In genomic region chr1:165985743-165986360, GRCm38 (mm10) we compare ENCODE assay signal across 14 mouse cellular contexts. TPM values are rescaled to one million over a fixed set of nuclear protein-coding genes. Genes with fewer than 3 reads are reported as not detected.
A peak's percentile ranks its signal among the peaks of the same experiment; 100 is the strongest.
DNase-seq lines count a peak whose midpoint lies in the region; ATAC-seq lines count a peak whose summit lies in the region.
"Had no signal": no experiment of that assay in that cellular context is flagged by ENCODE, and none has a peak within 500 bp of the region (broad histone marks: within the 10 kb centered on the region; RNA-seq: fewer than 3 reads in every experiment).

No protein-coding gene starts in this region.

- ATAC-seq in midbrain, embryonic 11.5 days (ENCODE audit: low FRiP score): no peak
- no peak for ATAC-seq in midbrain, embryonic 13.5 days
- ATAC-seq in activated CD4-positive, CD25-positive, alpha-beta regulatory T cell, adult 4 months: peak; percentile 21
- peak; percentile 83 for ATAC-seq in liver, embryonic 12.5 days
- no peak for ATAC-seq in stomach, embryonic 16.5 days (ENCODE audit: insufficient read depth, low FRiP score)
- no peak for ATAC-seq in granulocyte monocyte progenitor cell, adult 5-6 weeks (replicated peaks; ENCODE audit: poor library complexity, severe bottlenecking)
- ATAC-seq: forebrain, embryonic 13.5 days had no signal

- no peak overlapping the region for H3K9ac ChIP-seq in midbrain, embryonic 11.5 days (ENCODE audit: low read length)
- no peak overlapping the region for H3K9ac ChIP-seq in midbrain, embryonic 13.5 days (replicated peaks)
- H3K9ac ChIP-seq in liver, embryonic 12.5 days: no peak overlapping the region
- H3K9ac ChIP-seq in stomach, embryonic 16.5 days (ENCODE audit: low read length): no peak overlapping the region
- H3K9ac ChIP-seq: embryonic facial prominence, embryonic 15.5 days; forebrain, embryonic 13.5 days had no signal

- DNase-seq in midbrain, embryonic 11.5 days (ENCODE audit: low spot score, missing footprints): peak; percentile 47
- no peak for DNase-seq in frontal cortex, postnatal 14 days (ENCODE audit: low spot score in 2 of 2)
- no peak for DNase-seq in T-cell, adult 2 months (ENCODE audit: low spot score)
- DNase-seq: adrenal gland, postnatal 10 days; cerebellum, postnatal 36 days; heart, postnatal 10 days; kidney, postnatal 25 days had no signal

- no peak overlapping the region for H3K27ac ChIP-seq in midbrain, embryonic 11.5 days (ENCODE audit: low read depth, low read length)
- no peak overlapping the region for H3K27ac ChIP-seq in midbrain, embryonic 13.5 days
- H3K27ac ChIP-seq in liver, embryonic 12.5 days: peak overlapping the region; percentile 67
- peak overlapping the region; percentile 29 for H3K27ac ChIP-seq in stomach, embryonic 16.5 days (ENCODE audit: low read length)
- H3K27ac ChIP-seq: embryonic facial prominence, embryonic 15.5 days; forebrain, embryonic 13.5 days had no signal

- H3K27me3 ChIP-seq in midbrain, embryonic 11.5 days (ENCODE audit: control insufficient read depth, insufficient read depth, low read length): no peaks in the 10 kb centered on the region
- no peaks in the 10 kb centered on the region for H3K27me3 ChIP-seq in midbrain, embryonic 13.5 days
- H3K27me3 ChIP-seq in liver, embryonic 12.5 days (replicated peaks): no peaks in the 10 kb centered on the region
- H3K27me3 ChIP-seq in stomach, embryonic 16.5 days (ENCODE audit: control insufficient read depth, insufficient read depth, low read length): no peaks in the 10 kb centered on the region
- H3K27me3 ChIP-seq: embryonic facial prominence, embryonic 15.5 days; forebrain, embryonic 13.5 days had no signal

- H3K9me3 ChIP-seq in midbrain, embryonic 11.5 days (ENCODE audit: control insufficient read depth, low read length): no peaks in the 10 kb centered on the region
- H3K9me3 ChIP-seq in midbrain, embryonic 13.5 days: no peaks in the 10 kb centered on the region
- H3K9me3 ChIP-seq in liver, embryonic 12.5 days (replicated peaks): no peaks in the 10 kb centered on the region
- H3K9me3 ChIP-seq in stomach, embryonic 16.5 days (replicated peaks; ENCODE audit: control insufficient read depth, low read length): no peaks in the 10 kb centered on the region
- H3K9me3 ChIP-seq: embryonic facial prominence, embryonic 15.5 days; forebrain, embryonic 13.5 days had no signal

- H3K4me1 ChIP-seq in midbrain, embryonic 11.5 days (ENCODE audit: control insufficient read depth, insufficient read depth, low read length): no peaks in the 10 kb centered on the region
- H3K4me1 ChIP-seq in midbrain, embryonic 13.5 days (replicated peaks): 0 out of 2 replicates have a peak, but pooled peaks cover 8% of the 10 kb centered on the region
- peaks cover 57% of the 10 kb centered on the region for H3K4me1 ChIP-seq in liver, embryonic 12.5 days
- peaks cover 4% of the 10 kb centered on the region; the same call in 1 of the 2 replicates for H3K4me1 ChIP-seq in stomach, embryonic 16.5 days (ENCODE audit: control insufficient read depth, insufficient read depth, low read length)
- H3K4me1 ChIP-seq: embryonic facial prominence, embryonic 15.5 days had no signal

- H3K4me2 ChIP-seq in midbrain, embryonic 11.5 days: no peak overlapping the region
- no peak overlapping the region for H3K4me2 ChIP-seq in midbrain, embryonic 13.5 days (replicated peaks)
- peak overlapping the region; percentile 46 for H3K4me2 ChIP-seq in liver, embryonic 12.5 days
- H3K4me2 ChIP-seq in stomach, embryonic 16.5 days (ENCODE audit: low read depth, low read length): no peak overlapping the region
- H3K4me2 ChIP-seq: embryonic facial prominence, embryonic 15.5 days; forebrain, embryonic 13.5 days had no signal

- no peak overlapping the region for H3K4me3 ChIP-seq in midbrain, embryonic 11.5 days (ENCODE audit: low read depth, low read length)
- H3K4me3 ChIP-seq in midbrain, embryonic 13.5 days (replicated peaks): no peak overlapping the region
- no peak overlapping the region for H3K4me3 ChIP-seq in liver, embryonic 12.5 days
- H3K4me3 ChIP-seq in stomach, embryonic 16.5 days (replicated peaks; ENCODE audit: low read length): no peak overlapping the region
- H3K4me3 ChIP-seq: embryonic facial prominence, embryonic 15.5 days; forebrain, embryonic 13.5 days had no signal

- H3K36me3 ChIP-seq in midbrain, embryonic 11.5 days (ENCODE audit: control insufficient read depth, insufficient read depth, low read length): no peaks in the 10 kb centered on the region
- H3K36me3 ChIP-seq in midbrain, embryonic 13.5 days: no peaks in the 10 kb centered on the region
- H3K36me3 ChIP-seq in liver, embryonic 12.5 days: 0 out of 2 replicates have a peak, but pooled peaks cover 2% of the 10 kb centered on the region
- H3K36me3 ChIP-seq in stomach, embryonic 16.5 days (ENCODE audit: control insufficient read depth, insufficient read depth, low read length): no peaks in the 10 kb centered on the region
- H3K36me3 ChIP-seq: embryonic facial prominence, embryonic 15.5 days had no signal

- 82% methylated on average over 3 of the region's 3 CpGs for WGBS in midbrain, embryonic 11.5 days
- WGBS in midbrain, embryonic 13.5 days: 81% methylated on average over 3 of the region's 3 CpGs
- WGBS in liver, embryonic 12.5 days (ENCODE audit: insufficient replicate concordance): 17% methylated on average over 3 of the region's 3 CpGs
- 58% methylated on average over 3 of the region's 3 CpGs for WGBS in stomach, embryonic 16.5 days

RNA-seq across cellular contexts. Expression of gene Pou2f1, which starts 16.6 kb away (rescaled TPM):
- polyA plus RNA-seq in midbrain, embryonic 11.5 days (2014; fragmentation: Nextera tagmentation; extraction: Ambion mirVana): 31.3 and 32.1 TPM in 2 replicates
- 26.0 and 27.7 TPM in 2 replicates for polyA plus RNA-seq in midbrain, embryonic 13.5 days (2015; fragmentation: Nextera tagmentation; extraction: Ambion mirVana)
- polyA plus RNA-seq in activated CD4-positive, CD25-positive, alpha-beta regulatory T cell, adult 4 months (2017; shearing (Covaris generic)): 10 to 100 TPM; 34.8 to 36.9 TPM
- polyA plus RNA-seq in liver, embryonic 12.5 days (2016; fragmentation: Nextera tagmentation; extraction: Ambion mirVana): 4.9 and 5.8 TPM in 2 replicates
- polyA plus RNA-seq in stomach, embryonic 16.5 days (2015; fragmentation: Nextera tagmentation; extraction: Ambion mirVana): 9.4 and 10.2 TPM in 2 replicates
- 20.4 and 31.4 TPM in 2 replicates for total RNA-seq in granulocyte monocyte progenitor cell, adult 5-6 weeks (2014; fragmentation: Nextera tagmentation)
- total RNA-seq in granulocyte monocyte progenitor cell, adult 5-6 weeks (2017): 12.7 and 20.3 TPM in 2 replicates

Comparison
In these comparisons a context has a peak if more than half of its experiments do, and no peak if none do; other contexts are left out.
1. ATAC-seq: peak in activated CD4-positive, CD25-positive, alpha-beta regulatory T cell, adult 4 months (single experiment) and liver, embryonic 12.5 days (single experiment); none in midbrain, embryonic 11.5 days (single experiment), midbrain, embryonic 13.5 days (single experiment), stomach, embryonic 16.5 days (single experiment) and granulocyte monocyte progenitor cell, adult 5-6 weeks (single experiment).
2. H3K27ac ChIP-seq: peak in liver, embryonic 12.5 days (single experiment) and stomach, embryonic 16.5 days (single experiment); none in midbrain, embryonic 11.5 days (single experiment) and midbrain, embryonic 13.5 days (single experiment).